Mouse (Mus musculus) ES-E14 (cell line): Measurements from ENCODE around the gene Simc1. TPM values are rescaled to one million over a fixed set of nuclear protein-coding genes. Genes with fewer than 3 reads are reported as not detected.

Experiments
- DNase-seq: peaks from one replicate; pipeline ENCODE4 v3.0.0-alpha.2; 2013; ENCODE audit warnings: low read depth, low spot score
- H3K27ac ChIP-seq: 2 replicates; pipeline ENCODE4 v1.5.1; 2012; ENCODE audit warnings: low read depth, mild to moderate bottlenecking, low read length, moderate library complexity, mixed read lengths; ENCODE audit not compliant: poor library complexity, insufficient read depth, severe bottlenecking
- H3K36me3 ChIP-seq: 2 replicates; pipeline ENCODE4 v1.6.1; 2012; ENCODE audit warnings: mild to moderate bottlenecking, low read length, moderate library complexity, mixed read lengths; ENCODE audit not compliant: control insufficient read depth, poor library complexity, insufficient read depth, severe bottlenecking
- H3K4me1 ChIP-seq, 2 experiments: fragments of 150-350 bp in 1 of 2; sonication (generic) in 1 of 2; 2 replicates each; pipeline ENCODE4 v1.6.1; 2012; ENCODE audit warnings: low read length in 2 of 2, mild to moderate bottlenecking in 1 of 2, mixed read lengths in 1 of 2; ENCODE audit not compliant: control insufficient read depth in 2 of 2, insufficient read depth in 2 of 2, poor library complexity in 1 of 2
- H3K4me3 ChIP-seq, 2 experiments: fragments of 150-350 bp in 1 of 2; sonication (generic) in 1 of 2; 2 replicates each; pipeline ENCODE4 v1.5.1; 2012; ENCODE audit warnings: low read length in 2 of 2, low read depth in 1 of 2, mild to moderate bottlenecking in 1 of 2, mixed read lengths in 1 of 2; ENCODE audit not compliant: insufficient read depth in 1 of 2, poor library complexity in 1 of 2, severe bottlenecking in 1 of 2
- H3K9ac ChIP-seq: 2 replicates; pipeline ENCODE4 v1.6.1; 2012; ENCODE audit warnings: low read depth, mild to moderate bottlenecking, low read length, mixed read lengths; ENCODE audit not compliant: poor library complexity, insufficient read depth, severe bottlenecking
- H3K9me3 ChIP-seq: fragments of 150-350 bp; sonication (generic); 2 replicates; pipeline ENCODE4 v1.6.1; 2012; ENCODE audit warnings: low read depth, mild to moderate bottlenecking, low read length; ENCODE audit not compliant: control insufficient read depth, insufficient read depth
- CHD2 ChIP-seq: IDR thresholded peaks from 2 replicates; pipeline ENCODE4 v1.6.1; 2014; ENCODE audit warnings: mild to moderate bottlenecking, low read depth, low read length, inconsistent platforms
- HCFC1 ChIP-seq: IDR thresholded peaks from 2 replicates; pipeline ENCODE4 v1.6.1; 2012; ENCODE audit warnings: low read length, inconsistent platforms, borderline replicate concordance; ENCODE audit not compliant: insufficient read depth
- MAFK ChIP-seq: IDR thresholded peaks from 2 replicates; pipeline ENCODE4 v1.6.1; 2014; ENCODE audit warnings: mild to moderate bottlenecking, low read depth, low read length, inconsistent platforms; ENCODE audit not compliant: insufficient read depth
- ZC3H11A ChIP-seq: IDR thresholded peaks from 2 replicates; pipeline ENCODE4 v1.6.1; 2012; ENCODE audit warnings: low read depth, mild to moderate bottlenecking, inconsistent platforms, low read length, borderline replicate concordance
- ZNF384 ChIP-seq: IDR thresholded peaks from 2 replicates; pipeline ENCODE4 v1.6.1; 2012; ENCODE audit warnings: low read depth, low read length, inconsistent platforms
- in situ Hi-C, 2 experiments: fragments of 600-800 bp; cut with MboI; formaldehyde crosslinking; loops; one replicate each; pipeline ENCODE4 v1.15.1; 2025; ENCODE audit warnings: low sequenced_read_pairs in 2 of 2, inconsistent platforms in 1 of 2; ENCODE audit not compliant: unreplicated experiment in 2 of 2
- total RNA-seq: library from RNA; depleted of rRNA; stranded (reverse); fragments of 300-350 nt; gene quantifications from 2 replicates; pipeline ENCODE4 v1.2.3, GENCODE M21; 2012

The Simc1 gene
- total RNA-seq, 1 experiment = 10.8 TPM

DNA sequence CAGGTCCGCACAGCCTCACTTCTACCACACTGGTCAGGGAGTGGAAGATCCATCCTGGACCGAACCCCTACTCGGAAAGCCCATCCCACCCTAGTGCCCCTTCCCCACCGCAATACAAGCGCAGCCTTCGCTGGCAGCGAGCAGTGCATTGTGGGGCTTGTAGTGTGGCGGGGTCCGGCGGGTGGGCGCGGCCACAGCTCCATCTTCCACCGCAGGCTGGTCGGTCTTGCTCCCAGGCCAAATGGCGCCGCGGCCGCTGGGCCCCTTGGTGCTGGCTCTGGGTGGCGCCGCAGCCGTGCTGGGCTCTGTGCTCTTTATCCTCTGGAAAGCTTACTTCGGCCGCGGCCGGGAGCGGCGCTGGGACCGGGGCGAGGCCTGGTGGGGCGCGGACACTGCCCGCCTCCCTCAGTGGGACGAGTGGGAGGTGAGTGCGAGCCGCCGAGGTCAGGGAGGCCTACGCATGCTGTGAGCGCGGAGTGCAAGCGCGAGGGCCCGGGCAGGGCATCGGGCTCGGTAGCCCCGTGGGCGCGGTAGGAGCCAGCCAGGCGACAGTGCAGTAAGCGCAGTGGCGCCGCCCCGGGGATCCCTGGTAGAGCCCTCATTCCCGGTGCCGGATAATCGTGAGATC is 71.4 kb downstream of the Simc1 start, which contains the start of gene Arl10:
Gene Arl10, plus strand, starts transcription at position 162 of the 628 bp plus-strand sequence.
- peak within 1 kb of the TSS; percentile 93 for H3K9ac ChIP-seq
- H3K4me1 ChIP-seq = peaks cover 2 to 9% of the 10 kb centered on the region in 2 experiments; a peak in 1 of 4 replicates
- no peak for DNase-seq
- in situ Hi-C loops = no loop called here
- TF ChIP-seq ZNF384 (no peak), HCFC1 (peak; percentile 89)
- H3K9me3 ChIP-seq = no peaks in the 10 kb centered on the region
- peak within 1 kb of the TSS; percentile 89 to 92 for H3K4me3 ChIP-seq
- no peak within 1 kb of the TSS for H3K27ac ChIP-seq
- peaks cover 3% of the 10 kb centered on the region; the same call in 1 of the 2 replicates for H3K36me3 ChIP-seq

DNA sequence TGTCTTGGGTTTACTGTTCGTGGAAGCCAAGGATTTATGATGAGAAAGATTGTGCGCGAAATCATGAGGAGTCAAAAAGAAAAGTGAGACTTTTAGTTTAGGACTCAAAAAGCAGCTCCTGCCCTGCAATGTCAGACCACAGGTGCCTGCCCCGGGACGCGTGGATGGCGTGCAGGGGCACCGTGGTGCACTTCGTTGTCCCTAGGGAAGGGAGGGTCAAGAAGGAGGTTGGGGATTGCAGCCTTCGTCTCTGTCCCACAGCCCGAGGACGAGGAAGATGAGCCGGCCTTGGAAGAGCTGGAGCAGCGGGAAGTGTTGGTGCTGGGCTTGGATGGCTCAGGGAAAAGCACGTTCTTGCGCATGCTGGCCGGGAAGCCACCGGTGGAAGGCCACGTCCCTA is 71.9 kb downstream of the Simc1 start:
- no peak for DNase-seq
- TF ChIP-seq HCFC1 = no peak
- H3K4me1 ChIP-seq = peaks cover 2 to 9% of the 10 kb centered on the region in 2 experiments; a peak in 1 of 4 replicates
- no peaks in the 10 kb centered on the region for H3K9me3 ChIP-seq
- in situ Hi-C loops = no loop called here
- H3K27ac ChIP-seq = no peak overlapping the region
- H3K4me3 ChIP-seq = peak overlapping the region; percentile 89 to 92
- H3K9ac ChIP-seq = peak overlapping the region; percentile 93
- peaks cover 3% of the 10 kb centered on the region; the same call in 1 of the 2 replicates for H3K36me3 ChIP-seq

DNA sequence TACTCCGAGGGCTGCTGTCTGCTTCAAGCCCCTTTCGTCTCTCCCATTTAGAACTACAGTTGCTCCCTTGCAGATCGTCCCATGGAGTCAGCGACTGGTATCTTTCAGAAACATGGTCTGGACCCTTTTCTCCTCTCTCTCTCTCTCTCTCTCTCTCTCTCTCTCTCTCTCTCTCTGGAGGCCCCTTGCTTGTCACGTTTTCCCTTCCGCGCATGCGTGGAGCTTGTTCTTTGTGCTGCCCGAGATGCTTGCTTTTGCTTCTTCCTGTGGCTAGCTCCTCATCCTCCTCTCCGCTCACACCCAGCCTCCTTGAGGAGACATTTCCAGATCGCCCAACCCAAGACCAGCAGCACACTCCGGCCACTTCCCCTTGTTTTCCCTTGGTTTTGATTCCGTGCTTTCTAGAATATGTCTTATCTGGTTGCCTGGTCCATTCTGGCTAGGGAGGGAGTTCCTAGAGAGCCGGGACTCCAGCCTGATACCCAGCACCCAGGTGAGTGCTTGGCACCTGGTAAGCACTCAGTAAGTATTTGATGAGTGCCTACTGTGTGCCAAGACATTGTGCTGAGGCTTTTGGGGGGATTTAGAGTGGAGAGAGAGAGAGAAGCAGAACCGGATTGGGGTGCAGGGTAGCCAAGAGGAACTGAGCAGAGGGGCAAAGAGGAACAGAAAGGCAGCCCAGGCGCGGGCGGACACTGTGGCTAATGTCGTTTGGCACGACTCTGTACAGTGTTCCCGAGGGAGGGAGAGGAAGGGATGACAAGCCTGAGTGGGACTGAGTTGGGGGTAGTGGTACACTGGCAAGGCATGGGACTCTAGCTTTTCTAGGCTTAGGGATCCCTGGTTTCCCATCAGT is 74.3 kb downstream of the Simc1 start:
- no peak for DNase-seq
- in situ Hi-C loops = no loop called here
- H3K4me3 ChIP-seq = peak overlapping the region in 1 of 2 experiments; percentile 28; a peak in 2 of 4 replicates
- H3K4me1 ChIP-seq = peaks cover 2 to 11% of the 10 kb centered on the region in 2 experiments; a peak in 1 of 4 replicates
- H3K9me3 ChIP-seq = no peaks in the 10 kb centered on the region
- H3K36me3 ChIP-seq = peaks cover 12% of the 10 kb centered on the region
- TF ChIP-seq ZC3H11A (no peak), ZNF384 (no peak), CHD2 (no peak), MAFK (no peak), HCFC1 (no peak)
- peak overlapping the region; percentile 11; the same call in 1 of the 2 replicates for H3K9ac ChIP-seq
- no peak overlapping the region for H3K27ac ChIP-seq

GRCm38 (mm10) chr13:54581385-54581784 is 77.8 kb downstream of the Simc1 start:
- no peak overlapping the region for H3K27ac ChIP-seq
- H3K4me3 ChIP-seq = no peak overlapping the region
- DNase-seq = no peak
- in situ Hi-C loops = no loop called here
- no peaks in the 10 kb centered on the region for H3K9me3 ChIP-seq
- peaks cover 42% of the 10 kb centered on the region for H3K36me3 ChIP-seq
- peaks cover 0 to 7% of the 10 kb centered on the region in 2 experiments; a peak in 1 of 4 replicates for H3K4me1 ChIP-seq
- H3K9ac ChIP-seq = no peak overlapping the region
- TF ChIP-seq MAFK (no peak), HCFC1 (no peak), CHD2 (no peak), ZNF384 (no peak), ZC3H11A (no peak)
